Mouse (Mus musculus): ENCODE measurements at regions not wholly inside any gene's neighbourhood (a gene's known extent, or its start where the extent isn't known, plus 50 kb on each side); places are given as distances from the start of the nearest gene placed in this dataset.

DNA sequence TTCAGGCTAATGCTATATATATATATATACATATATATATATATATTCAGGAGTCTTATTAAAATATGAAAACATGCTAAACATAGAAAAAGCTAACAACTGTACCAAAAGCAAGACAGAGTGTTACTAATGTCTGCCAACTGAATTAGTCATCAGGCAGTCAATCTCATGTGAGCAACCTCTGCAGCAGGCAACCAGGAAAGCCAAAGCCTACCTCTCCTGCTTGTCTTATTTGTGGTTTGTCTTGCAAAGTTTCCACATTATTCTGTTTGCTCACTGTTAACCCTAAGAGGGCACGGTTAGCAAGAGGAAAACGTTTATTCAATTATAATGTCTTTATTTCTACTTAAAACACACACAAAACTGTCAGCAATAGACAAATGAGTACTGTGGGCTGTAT is 427.4 kb upstream of the Gm765 start:
- no peak for DNase-seq (ENCODE audit: low read depth in 1 of 2, low spot score in 2 of 2)
- no peak overlapping the region for H3K4me3 ChIP-seq (ENCODE audit: extremely low read depth, insufficient read depth, insufficient read length)
- H3K27me3 ChIP-seq (ENCODE audit: control insufficient read depth, insufficient read depth, low read length), result no peaks in the 10 kb centered on the region
- TF ChIP-seq CTCF (IDR thresholded peaks at IDR 0.05; ENCODE audit: extremely low read depth, insufficient read depth, insufficient read length, insufficient replicate concordance) (no peak), POLR2A (IDR thresholded peaks at IDR 0.05; ENCODE audit: low read depth, low read length) (no peak)
- no peak overlapping the region for H3K27ac ChIP-seq (ENCODE audit: insufficient read depth, low read length)
- H3K36me3 ChIP-seq (ENCODE audit: control insufficient read depth, insufficient read depth, low read length), result no peaks in the 10 kb centered on the region
- H3K4me1 ChIP-seq (ENCODE audit: control insufficient read depth, insufficient read depth, insufficient read length), result no peaks in the 10 kb centered on the region
- WGBS, result 52% methylated on average over 2 of the region's 2 CpGs

DNA sequence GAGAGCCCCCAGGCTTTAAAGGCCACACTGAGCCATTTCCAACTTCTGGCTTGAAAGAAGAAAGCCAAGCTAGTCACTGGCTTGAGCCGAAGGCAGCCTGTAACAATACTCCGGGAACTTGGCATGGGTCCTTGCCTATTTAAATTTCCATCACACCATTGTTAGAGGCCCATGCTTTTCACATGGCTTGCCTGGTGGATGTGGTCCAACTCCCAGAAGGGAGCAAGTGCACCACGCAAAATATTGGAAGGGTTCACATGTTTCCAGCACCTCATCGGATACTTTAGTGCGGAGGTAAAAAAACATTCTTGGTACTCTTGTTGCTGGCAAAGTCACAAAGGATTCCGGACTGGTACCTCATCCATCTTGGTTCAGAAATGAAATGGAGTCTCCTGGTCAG is 426.8 kb upstream of the Gm765 start:
- DNase-seq (ENCODE audit: low read depth in 1 of 2, low spot score in 2 of 2), result no peak
- no peaks in the 10 kb centered on the region for H3K27me3 ChIP-seq (ENCODE audit: control insufficient read depth, insufficient read depth, low read length)
- no peaks in the 10 kb centered on the region for H3K36me3 ChIP-seq (ENCODE audit: control insufficient read depth, insufficient read depth, low read length)
- no peak overlapping the region for H3K27ac ChIP-seq (ENCODE audit: insufficient read depth, low read length)
- no peaks in the 10 kb centered on the region for H3K4me1 ChIP-seq (ENCODE audit: control insufficient read depth, insufficient read depth, insufficient read length)
- TF ChIP-seq CTCF (IDR thresholded peaks at IDR 0.05; ENCODE audit: extremely low read depth, insufficient read depth, insufficient read length, insufficient replicate concordance) (no peak), POLR2A (IDR thresholded peaks at IDR 0.05; ENCODE audit: low read depth, low read length) (no peak)
- WGBS, result 94% methylated on average over 6 of the region's 6 CpGs
- H3K4me3 ChIP-seq (ENCODE audit: extremely low read depth, insufficient read depth, insufficient read length), result no peak overlapping the region

DNA sequence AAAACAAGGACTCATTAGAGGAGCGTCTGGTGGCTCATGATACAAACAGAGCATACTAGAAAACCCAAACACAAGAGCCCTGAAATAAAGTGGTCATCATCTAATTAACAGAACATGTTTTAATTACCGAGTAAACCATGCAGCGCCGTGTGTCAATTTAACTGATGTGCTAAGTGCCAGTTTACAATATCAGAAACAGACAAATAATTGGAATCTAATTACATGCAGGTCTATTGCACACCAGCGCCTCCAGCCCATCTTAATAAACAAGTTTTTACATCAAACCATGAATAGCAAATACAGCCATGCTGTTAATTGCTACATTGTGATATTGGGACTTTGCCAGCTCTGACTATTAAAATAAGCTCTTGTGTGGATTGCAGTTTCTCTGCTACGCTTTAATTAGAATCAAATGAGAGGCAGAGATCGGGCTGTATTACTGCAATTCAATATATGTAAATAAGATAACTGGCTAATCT is 425.3 kb upstream of the Gm765 start:
- no peaks in the 10 kb centered on the region for H3K4me1 ChIP-seq (ENCODE audit: control insufficient read depth, insufficient read depth, insufficient read length)
- no peak overlapping the region for H3K4me3 ChIP-seq (ENCODE audit: extremely low read depth, insufficient read depth, insufficient read length)
- no peak for DNase-seq (ENCODE audit: low read depth in 1 of 2, low spot score in 2 of 2)
- 90% methylated on average over 7 of the region's 7 CpGs for WGBS
- TF ChIP-seq POLR2A (IDR thresholded peaks at IDR 0.05; ENCODE audit: low read depth, low read length), result no peak
- TF ChIP-seq CTCF (IDR thresholded peaks at IDR 0.05; ENCODE audit: extremely low read depth, insufficient read depth, insufficient read length, insufficient replicate concordance), result no peak
- no peak overlapping the region for H3K27ac ChIP-seq (ENCODE audit: insufficient read depth, low read length)
- H3K36me3 ChIP-seq (ENCODE audit: control insufficient read depth, insufficient read depth, low read length), result no peaks in the 10 kb centered on the region
- no peaks in the 10 kb centered on the region for H3K27me3 ChIP-seq (ENCODE audit: control insufficient read depth, insufficient read depth, low read length)

DNA sequence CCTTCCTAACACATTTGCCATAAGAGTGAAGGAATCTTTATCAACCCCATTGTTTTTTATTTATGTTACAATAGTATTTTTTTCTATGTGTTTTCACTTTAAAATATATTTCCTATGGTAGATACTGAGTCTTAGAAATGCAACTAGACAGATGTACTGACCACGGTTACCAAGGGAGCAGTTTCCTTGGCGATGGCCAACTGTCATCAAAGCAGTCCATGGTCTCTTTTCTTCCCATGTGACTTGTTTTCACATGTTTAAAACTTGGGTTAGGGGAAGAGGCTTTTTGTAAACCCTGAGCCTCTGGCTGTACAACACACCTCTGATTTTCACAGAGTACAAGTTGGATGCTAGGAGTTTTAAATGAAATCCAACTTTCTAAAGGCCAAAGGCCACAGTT is 411.9 kb upstream of the Gm765 start:
- DNase-seq (ENCODE audit: low read depth in 1 of 2, low spot score in 2 of 2), result no peak
- WGBS, result 70% methylated on average over 2 of the region's 2 CpGs

DNA sequence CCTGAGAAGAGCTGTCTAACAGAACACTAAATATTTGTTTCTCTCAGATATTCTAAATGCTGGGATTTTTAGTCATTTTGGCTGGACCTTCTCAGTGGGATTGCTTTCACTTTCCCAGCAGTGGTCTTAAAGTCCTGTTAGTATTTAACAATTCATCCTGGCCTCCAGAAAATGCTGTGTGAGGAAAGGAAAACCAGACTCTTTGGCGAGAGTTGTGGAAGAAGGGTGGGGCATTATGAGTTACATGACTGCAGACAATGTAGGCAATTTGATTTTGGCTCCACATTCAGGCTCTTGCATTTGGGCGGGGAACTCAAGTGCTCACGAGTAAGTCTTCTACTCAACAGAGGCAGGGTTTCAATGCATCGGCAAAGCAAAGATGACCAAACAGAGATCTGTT is 406.1 kb upstream of the Gm765 start:
- TF ChIP-seq CTCF (IDR thresholded peaks at IDR 0.05; ENCODE audit: extremely low read depth, insufficient read depth, insufficient read length, insufficient replicate concordance) (no peak), POLR2A (IDR thresholded peaks at IDR 0.05; ENCODE audit: low read depth, low read length) (no peak)
- no peaks in the 10 kb centered on the region; the same call in 1 of the 2 replicates for H3K27me3 ChIP-seq (ENCODE audit: control insufficient read depth, insufficient read depth, low read length)
- H3K4me1 ChIP-seq (ENCODE audit: control insufficient read depth, insufficient read depth, insufficient read length), result no peaks in the 10 kb centered on the region
- 78% methylated on average over 4 of the region's 4 CpGs for WGBS
- no peak for DNase-seq (ENCODE audit: low read depth in 1 of 2, low spot score in 2 of 2)
- no peak overlapping the region for H3K27ac ChIP-seq (ENCODE audit: insufficient read depth, low read length)
- H3K36me3 ChIP-seq (ENCODE audit: control insufficient read depth, insufficient read depth, low read length), result no peaks in the 10 kb centered on the region
- H3K4me3 ChIP-seq (ENCODE audit: extremely low read depth, insufficient read depth, insufficient read length), result no peak overlapping the region

More for the DNA sequence above, 411.9 kb upstream of the Gm765 start:
- H3K4me1 ChIP-seq (ENCODE audit: control insufficient read depth, insufficient read depth, insufficient read length), result no peaks in the 10 kb centered on the region
- no peak overlapping the region for H3K4me3 ChIP-seq (ENCODE audit: extremely low read depth, insufficient read depth, insufficient read length)
- H3K36me3 ChIP-seq (ENCODE audit: control insufficient read depth, insufficient read depth, low read length), result no peaks in the 10 kb centered on the region
- TF ChIP-seq CTCF (IDR thresholded peaks at IDR 0.05; ENCODE audit: extremely low read depth, insufficient read depth, insufficient read length, insufficient replicate concordance) (no peak), POLR2A (IDR thresholded peaks at IDR 0.05; ENCODE audit: low read depth, low read length) (no peak)
- H3K27ac ChIP-seq (ENCODE audit: insufficient read depth, low read length), result no peak overlapping the region
- H3K27me3 ChIP-seq (ENCODE audit: control insufficient read depth, insufficient read depth, low read length), result no peaks in the 10 kb centered on the region; the same call in 1 of the 2 replicates

DNA sequence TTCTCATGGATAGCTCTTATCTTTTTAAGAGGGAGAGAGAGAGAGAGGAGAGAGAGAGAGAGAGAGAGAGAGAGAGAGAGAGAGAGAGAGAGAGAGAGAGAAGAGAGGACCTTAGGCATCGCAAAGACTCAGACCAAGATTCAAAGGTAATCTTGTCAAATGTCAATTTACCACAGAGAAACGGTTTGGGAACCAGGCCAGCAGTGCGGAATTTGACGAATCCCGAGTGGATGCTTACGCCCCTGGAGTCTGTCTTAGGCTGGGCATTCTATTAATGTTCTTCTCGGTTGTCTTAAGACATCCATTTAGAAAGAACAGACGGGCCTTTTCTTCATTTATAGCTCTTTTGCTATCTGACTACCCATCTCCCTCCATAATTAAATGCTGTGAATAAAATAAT is 404.4 kb upstream of the Gm765 start:
- 82% methylated on average over 8 of the region's 8 CpGs for WGBS
- Histone ChIP-seq H3K4me3 (ENCODE audit: extremely low read depth, insufficient read depth, insufficient read length) (no peak overlapping the region), H3K4me1 (ENCODE audit: control insufficient read depth, insufficient read depth, insufficient read length) (no peaks in the 10 kb centered on the region), H3K27me3 (ENCODE audit: control insufficient read depth, insufficient read depth, low read length) (no peaks in the 10 kb centered on the region), H3K27ac (ENCODE audit: insufficient read depth, low read length) (no peak overlapping the region), H3K36me3 (ENCODE audit: control insufficient read depth, insufficient read depth, low read length) (no peaks in the 10 kb centered on the region)
- no peak for DNase-seq (ENCODE audit: low read depth in 1 of 2, low spot score in 2 of 2)
- TF ChIP-seq CTCF (IDR thresholded peaks at IDR 0.05; ENCODE audit: extremely low read depth, insufficient read depth, insufficient read length, insufficient replicate concordance) (no peak), POLR2A (IDR thresholded peaks at IDR 0.05; ENCODE audit: low read depth, low read length) (no peak)

DNA sequence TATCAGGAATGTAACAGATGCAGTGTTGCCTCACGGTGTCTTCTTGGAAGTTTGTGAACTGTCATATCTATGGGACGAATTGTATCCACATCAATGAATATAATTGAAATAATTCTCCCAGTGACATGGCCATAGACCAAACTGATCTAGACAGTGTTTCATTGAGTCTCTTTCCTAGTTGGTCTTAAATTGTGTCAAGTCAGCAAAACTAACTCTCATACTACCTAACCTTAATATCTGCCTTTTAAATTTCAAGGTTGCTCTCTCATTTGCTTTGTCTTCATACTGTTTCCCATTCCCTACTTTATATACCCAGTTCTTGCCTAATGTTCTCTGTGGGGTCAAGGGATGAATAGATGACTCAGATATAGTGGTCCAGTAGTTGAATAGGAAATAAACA is 397.9 kb upstream of the Gm765 start:
- no peak overlapping the region for H3K27ac ChIP-seq (ENCODE audit: insufficient read depth, low read length)
- no peaks in the 10 kb centered on the region for H3K36me3 ChIP-seq (ENCODE audit: control insufficient read depth, insufficient read depth, low read length)
- no peak for DNase-seq (ENCODE audit: low read depth in 1 of 2, low spot score in 2 of 2)
- WGBS, result 97% methylated on average over 2 of the region's 2 CpGs
- H3K27me3 ChIP-seq (ENCODE audit: control insufficient read depth, insufficient read depth, low read length), result no peaks in the 10 kb centered on the region
- no peak for TF ChIP-seq CTCF (IDR thresholded peaks at IDR 0.05; ENCODE audit: extremely low read depth, insufficient read depth, insufficient read length, insufficient replicate concordance)
- TF ChIP-seq POLR2A (IDR thresholded peaks at IDR 0.05; ENCODE audit: low read depth, low read length), result no peak
- no peaks in the 10 kb centered on the region for H3K4me1 ChIP-seq (ENCODE audit: control insufficient read depth, insufficient read depth, insufficient read length)
- no peak overlapping the region for H3K4me3 ChIP-seq (ENCODE audit: extremely low read depth, insufficient read depth, insufficient read length)
